Mouse (Mus musculus) liver, embryonic 11.5 days (tissue): ENCODE results near the gene Ms4a6c. TPM values are rescaled to one million over a fixed set of nuclear protein-coding genes. Genes with fewer than 3 reads are reported as not detected.
"Not testable (repeated sequence)": the region's sequence is repeated elsewhere in the genome, so short reads cannot be mapped to it uniquely, and the experiment has no call there.

Source experiments
- ATAC-seq: fragments of 200-750 bp; cut with Nextera tagmentation; replicated peaks from 2 replicates; pipeline ENCODE4 v1.8.0; 2017; ENCODE audit warnings: moderate number of reproducible peaks, mild to moderate bottlenecking, moderate TSS enrichment, moderate library complexity; ENCODE audit not compliant: low FRiP score
- DNase-seq: peaks from one replicate; pipeline ENCODE4 v3.0.0-alpha.2; 2017; ENCODE audit warnings: low spot score
- H3K27ac ChIP-seq: fragments of 300-500 bp; sonication (generic); 2 replicates; pipeline ENCODE4 v1.5.1; 2014; ENCODE audit warnings: mild to moderate bottlenecking, low read depth, low read length, control low read depth
- H3K27me3 ChIP-seq: fragments of 300-500 bp; sonication (generic); replicated peaks from 2 replicates; pipeline ENCODE4 v1.6.1; 2014; ENCODE audit warnings: low read length, mixed read lengths; ENCODE audit not compliant: control insufficient read depth, insufficient read depth
- H3K36me3 ChIP-seq: fragments of 300-500 bp; sonication (generic); 2 replicates; pipeline ENCODE4 v1.6.1; 2014; ENCODE audit warnings: mild to moderate bottlenecking, low read length, moderate library complexity, mixed read lengths; ENCODE audit not compliant: control insufficient read depth, insufficient read depth
- H3K4me1 ChIP-seq: fragments of 300-500 bp; sonication (generic); replicated peaks from 2 replicates; pipeline ENCODE4 v1.6.1; 2014; ENCODE audit warnings: low read length, mixed read lengths; ENCODE audit not compliant: control insufficient read depth, insufficient read depth
- H3K4me2 ChIP-seq: fragments of 300-500 bp; sonication (generic); 2 replicates; pipeline ENCODE4 v1.6.1; 2014; ENCODE audit warnings: mild to moderate bottlenecking, control low read depth, moderate library complexity
- H3K4me3 ChIP-seq: fragments of 300-500 bp; sonication (generic); 2 replicates; pipeline ENCODE4 v1.5.1; 2014; ENCODE audit warnings: low read depth, low read length, control low read depth
- H3K9ac ChIP-seq: fragments of 300-500 bp; sonication (generic); 2 replicates; pipeline ENCODE4 v1.6.1; 2014; ENCODE audit warnings: low read depth, low read length, control low read depth
- H3K9me3 ChIP-seq: fragments of 300-500 bp; sonication (generic); 2 replicates; pipeline ENCODE4 v1.6.1; 2016; ENCODE audit warnings: low read length, inconsistent platforms, mixed read lengths; ENCODE audit not compliant: control insufficient read depth
- WGBS: fragments of 180-500 bp; shearing (Covaris S2); extraction: QIAGEN DNeasy Blood & Tissue Kit; methylation state at CpG from one replicate; pipeline ENCODE4 v1.1.7; 2014; 5-methylcytosine and 5-hydroxymethylcytosine counted together
- polyA plus RNA-seq: library from polyadenylated mRNA; unstranded; fragments of >200 nt; fragmentation: Nextera tagmentation; extraction: Ambion mirVana; gene quantifications from 2 replicates; pipeline ENCODE4 v1.2.1, GENCODE M21; 2014

Ms4a6c gene
- 2.6 and 3.2 TPM in 2 replicates for polyA plus RNA-seq

DNA sequence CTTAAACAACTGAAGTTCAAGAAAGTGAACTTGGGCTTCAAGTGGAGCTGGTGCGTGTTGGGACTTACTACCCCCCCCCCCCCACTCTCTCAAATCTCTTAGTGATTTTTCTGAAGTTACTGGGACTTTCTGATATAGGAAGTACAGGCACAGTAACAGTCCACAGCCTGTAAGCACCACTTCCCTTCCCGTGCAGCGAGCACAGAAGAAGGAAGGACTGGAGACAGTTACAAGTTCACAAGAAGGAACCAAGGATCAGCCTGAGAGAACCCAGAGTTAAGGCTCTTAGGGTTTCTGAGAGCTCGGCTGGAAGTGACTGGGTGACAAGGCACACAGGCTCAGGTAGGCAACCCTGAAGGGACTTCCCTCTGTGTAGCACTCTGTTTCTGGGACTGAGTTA lies at the start of gene Ms4a6c:
Gene Ms4a6c, plus strand, starts transcription at position 152 of the 400 bp plus-strand sequence.
- H3K4me1 ChIP-seq, H3K4me2 ChIP-seq, H3K27ac ChIP-seq, DNase-seq, H3K27me3 ChIP-seq, H3K9ac ChIP-seq, ATAC-seq, H3K36me3 ChIP-seq, H3K9me3 ChIP-seq, H3K4me3 ChIP-seq: not testable (repeated sequence)
- 47% methylated on average over 4 of the region's 4 CpGs for WGBS

DNA sequence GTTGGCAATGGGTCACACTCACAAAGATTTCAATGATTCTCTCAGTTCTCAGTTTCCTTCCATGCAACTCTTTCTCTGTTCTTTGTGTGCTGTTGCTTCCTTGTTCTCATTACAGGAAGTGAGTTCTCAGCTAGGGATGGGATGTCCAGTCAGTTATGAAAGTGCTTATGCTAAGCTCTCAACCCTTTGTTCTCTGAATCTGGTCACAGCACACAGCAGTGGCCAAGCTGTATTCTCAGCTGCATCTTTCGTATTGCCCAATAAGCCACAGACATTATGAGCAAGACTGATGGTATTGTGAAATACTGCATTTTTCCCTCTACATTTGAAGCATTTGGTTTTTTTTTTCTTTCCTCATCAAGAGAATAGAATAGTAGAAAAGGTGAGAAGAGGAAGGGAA lies 38.0 kb upstream of the Ms4a6c start:
- not testable (repeated sequence) for ATAC-seq, H3K27ac ChIP-seq, H3K4me2 ChIP-seq, DNase-seq, H3K36me3 ChIP-seq, H3K9me3 ChIP-seq, H3K4me3 ChIP-seq, H3K9ac ChIP-seq, H3K4me1 ChIP-seq, H3K27me3 ChIP-seq
- whole genome bisulfite sequencing = 61% methylated on average over 1 of the region's 1 CpGs

DNA sequence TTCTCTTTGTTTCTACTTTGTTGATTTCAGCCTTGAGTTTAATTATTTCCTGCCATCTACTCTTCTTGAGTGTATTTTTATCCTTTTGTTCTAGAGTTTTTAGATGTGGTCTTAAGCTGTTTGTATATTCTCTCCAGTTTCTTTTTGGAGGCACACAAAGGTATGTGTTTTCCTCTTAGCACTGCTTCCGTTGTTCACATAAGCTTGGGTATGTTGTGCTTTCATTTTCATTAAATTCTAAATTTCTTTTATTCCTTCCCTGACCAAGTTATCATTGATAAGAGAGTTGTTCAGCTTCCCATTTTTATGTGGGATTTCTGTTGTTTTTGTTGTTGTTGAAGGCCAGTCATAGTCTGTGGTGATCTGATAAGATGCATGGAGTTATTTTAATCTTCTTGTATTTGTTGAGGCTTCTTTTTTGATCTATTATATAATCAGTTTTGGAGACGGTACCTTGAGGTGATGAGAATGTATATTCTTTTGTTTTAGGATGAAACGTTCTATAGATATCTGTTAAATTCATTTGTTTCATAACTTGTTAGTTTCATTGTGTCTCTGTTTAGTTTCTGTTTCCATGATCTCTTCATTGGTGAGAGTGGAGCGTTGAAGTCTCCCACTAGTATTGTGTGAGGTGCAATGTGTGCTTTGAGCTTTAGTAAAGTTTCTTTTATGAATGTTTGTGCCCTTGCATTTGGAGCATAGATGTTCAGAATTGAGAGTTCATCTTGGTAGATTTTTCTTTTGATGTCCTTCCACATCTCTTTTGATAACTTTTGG lies 33.9 kb upstream of the Ms4a6c start:
- Histone ChIP-seq H3K9ac (no peak overlapping the region), H3K4me3 (no peak overlapping the region), H3K4me1 (no peaks in the 10 kb centered on the region), H3K4me2 (no peak overlapping the region), H3K36me3 (no peaks in the 10 kb centered on the region), H3K27me3 (no peaks in the 10 kb centered on the region), H3K27ac (no peak overlapping the region), H3K9me3 (no peaks in the 10 kb centered on the region)
- WGBS = 86% methylated on average over 4 of the region's 4 CpGs
- ATAC-seq = no peak
- DNase-seq = no peak

DNA sequence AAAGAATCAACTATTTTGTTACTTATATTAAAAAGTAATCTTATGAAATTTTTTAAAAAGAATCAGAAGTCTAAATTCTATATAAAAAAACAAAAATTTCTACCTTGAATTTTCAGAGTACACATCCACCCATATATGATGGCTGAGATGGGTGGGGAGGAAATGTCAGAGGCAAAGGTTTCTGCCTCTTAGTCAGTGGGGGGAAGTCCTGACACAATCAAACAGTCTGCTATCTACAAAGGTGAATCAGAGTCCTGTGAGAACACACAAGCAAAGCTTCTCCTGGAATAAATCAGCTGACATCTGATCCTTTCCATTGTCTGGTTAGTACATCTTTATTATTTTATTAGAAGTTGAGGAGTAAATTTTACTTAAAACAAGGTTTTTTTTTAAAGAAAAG lies 25.8 kb upstream of the Ms4a6c start, which contains the start of gene Ms4a4b:
Gene Ms4a4b, plus strand, starts transcription at position 216 of the 400 bp plus-strand sequence.
- Histone ChIP-seq H3K4me2 (no peak within 1 kb of the TSS), H3K9ac (no peak within 1 kb of the TSS), H3K9me3 (no peaks in the 10 kb centered on the region), H3K27me3 (no peaks in the 10 kb centered on the region), H3K4me3 (no peak within 1 kb of the TSS), H3K27ac (no peak within 1 kb of the TSS), H3K36me3 (no peaks in the 10 kb centered on the region), H3K4me1 (no peaks in the 10 kb centered on the region)
- DNase-seq (no peak), ATAC-seq (no peak)

DNA sequence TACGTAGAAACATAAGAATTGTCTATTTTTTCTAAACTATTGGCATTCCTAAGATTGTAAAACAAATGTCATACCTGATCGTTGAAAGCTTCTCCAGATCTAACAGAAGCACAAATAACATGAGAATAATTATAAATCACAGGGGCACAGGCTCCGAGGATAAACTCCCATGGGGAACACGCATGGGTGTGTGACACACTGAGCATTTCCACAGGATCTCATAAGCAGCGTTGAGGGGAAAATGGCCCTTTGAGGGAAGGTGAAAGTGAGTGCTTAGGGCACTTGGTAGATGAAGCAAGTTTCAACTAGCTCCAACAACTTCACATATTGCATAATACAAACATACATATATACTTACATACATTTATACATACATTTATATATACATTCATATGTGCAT lies 25.2 kb upstream of the Ms4a6c start:
- DNase-seq = no peak
- 78% methylated on average over 5 of the region's 5 CpGs for WGBS
- no peaks in the 10 kb centered on the region for H3K27me3 ChIP-seq
- H3K9me3 ChIP-seq = no peaks in the 10 kb centered on the region
- H3K36me3 ChIP-seq = no peaks in the 10 kb centered on the region
- H3K4me2 ChIP-seq = no peak overlapping the region
- H3K4me1 ChIP-seq = no peaks in the 10 kb centered on the region
- no peak overlapping the region for H3K4me3 ChIP-seq
- no peak overlapping the region for H3K9ac ChIP-seq
- H3K27ac ChIP-seq = no peak overlapping the region
- ATAC-seq = no peak

DNA sequence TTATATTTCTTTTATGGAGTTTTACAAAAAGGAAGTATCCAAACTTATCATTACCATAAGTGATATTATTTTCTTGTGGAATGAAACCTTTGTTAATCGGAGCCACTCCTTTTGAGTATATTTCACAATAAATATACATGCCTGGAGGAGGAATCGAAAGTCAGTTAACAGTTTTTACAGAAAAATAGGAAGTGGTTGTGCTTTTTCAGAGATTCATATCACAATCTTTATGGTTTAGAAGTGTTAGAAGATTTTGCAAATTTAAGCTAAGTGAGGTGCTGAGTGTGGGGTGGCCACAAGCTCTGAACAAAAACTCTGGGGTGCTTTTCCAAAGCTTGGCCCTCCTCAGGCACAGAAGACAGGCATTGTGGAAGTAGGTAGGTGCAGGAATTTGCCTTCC lies 21.9 kb upstream of the Ms4a6c start:
- no peak for DNase-seq
- no peaks in the 10 kb centered on the region for H3K27me3 ChIP-seq
- no peak overlapping the region for H3K4me2 ChIP-seq
- H3K9me3 ChIP-seq = no peaks in the 10 kb centered on the region
- H3K27ac ChIP-seq = no peak overlapping the region
- H3K36me3 ChIP-seq = no peaks in the 10 kb centered on the region
- WGBS = 74% methylated on average over 2 of the region's 2 CpGs
- no peak overlapping the region for H3K9ac ChIP-seq
- no peak overlapping the region for H3K4me3 ChIP-seq
- H3K4me1 ChIP-seq = no peaks in the 10 kb centered on the region
- no peak for ATAC-seq

DNA sequence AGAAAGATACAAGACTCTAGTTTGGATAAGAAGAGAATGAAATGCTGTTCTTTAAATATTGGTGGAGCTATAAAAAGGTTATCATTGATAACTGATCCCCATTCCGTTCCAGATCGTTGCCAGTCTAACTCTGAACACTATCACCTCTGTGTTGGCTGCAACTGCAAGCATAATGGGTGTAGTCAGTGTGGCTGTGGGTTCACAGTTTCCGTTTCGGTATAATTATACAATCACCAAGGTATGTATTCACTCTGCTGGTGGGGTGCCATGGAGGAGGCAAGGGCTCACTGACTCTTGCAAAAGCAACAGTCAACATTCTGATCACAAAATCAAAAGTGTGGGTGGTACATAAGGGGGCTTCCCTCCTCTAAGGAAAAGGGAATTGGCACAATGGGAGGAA lies 10.1 kb upstream of the Ms4a6c start:
- 73% methylated on average over 2 of the region's 4 CpGs for WGBS
- not testable (repeated sequence) for H3K4me2 ChIP-seq, ATAC-seq, H3K36me3 ChIP-seq, H3K27ac ChIP-seq, H3K4me3 ChIP-seq, H3K9me3 ChIP-seq, H3K9ac ChIP-seq, DNase-seq, H3K4me1 ChIP-seq, H3K27me3 ChIP-seq

DNA sequence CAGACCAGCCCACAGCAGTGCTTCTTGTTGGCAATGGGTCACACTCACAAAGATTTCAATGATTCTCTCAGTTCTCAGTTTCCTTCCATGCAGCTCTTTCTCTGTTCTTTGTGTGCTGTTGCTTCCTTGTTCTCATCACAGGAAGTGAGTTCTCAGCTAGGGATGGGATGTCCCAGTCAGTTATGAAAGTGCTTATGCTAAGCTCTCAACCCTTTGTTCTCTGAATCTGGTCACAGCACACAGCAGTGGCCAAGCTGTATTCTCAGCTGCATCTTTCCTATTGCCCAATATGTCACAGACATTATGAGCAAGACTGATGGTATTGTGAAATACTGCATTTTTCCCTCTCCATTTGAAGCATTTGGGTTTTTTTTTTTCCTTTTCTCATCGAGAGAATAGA lies 4.4 kb upstream of the Ms4a6c start:
- not testable (repeated sequence) for ATAC-seq, H3K4me2 ChIP-seq, DNase-seq, H3K27me3 ChIP-seq, H3K9ac ChIP-seq, H3K9me3 ChIP-seq, H3K27ac ChIP-seq, H3K36me3 ChIP-seq, H3K4me3 ChIP-seq, H3K4me1 ChIP-seq
- WGBS = 38% methylated on average over 1 of the region's 1 CpGs

DNA sequence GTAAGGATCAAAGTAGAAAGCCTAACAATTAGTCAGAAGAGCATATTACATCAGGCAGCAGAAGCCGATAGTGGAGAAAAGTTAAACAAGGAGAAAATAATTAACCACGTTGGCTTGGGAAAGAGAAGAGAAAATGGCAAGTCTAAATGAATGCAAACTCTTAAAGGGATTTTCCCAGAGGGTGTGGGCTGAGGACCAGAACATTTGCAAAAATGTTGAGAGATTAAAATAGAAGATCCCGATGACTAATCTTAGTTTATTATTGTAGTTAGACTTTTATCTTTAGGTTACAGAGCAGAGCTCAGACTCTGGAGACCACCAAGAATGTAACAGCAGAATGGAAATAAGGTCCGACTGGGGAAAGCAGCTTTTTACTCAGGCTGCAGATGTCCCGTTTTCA lies 2.7 kb upstream of the Ms4a6c start:
- H3K4me3 ChIP-seq = no peak overlapping the region
- no peak overlapping the region for H3K27ac ChIP-seq
- H3K9ac ChIP-seq = no peak overlapping the region
- no peaks in the 10 kb centered on the region for H3K36me3 ChIP-seq
- H3K4me1 ChIP-seq = no peaks in the 10 kb centered on the region
- DNase-seq = no peak
- no peaks in the 10 kb centered on the region for H3K9me3 ChIP-seq
- WGBS = 66% methylated on average over 5 of the region's 5 CpGs
- no peaks in the 10 kb centered on the region for H3K27me3 ChIP-seq
- ATAC-seq = no peak
- no peak overlapping the region for H3K4me2 ChIP-seq
